Mouse (Mus musculus): ENCODE results near the gene Plekha1. TPM values are rescaled to one million over a fixed set of nuclear protein-coding genes. Genes with fewer than 3 reads are reported as not detected.

Plekha1 gene
- polyA plus RNA-seq, 1 experiment from 2014 or later, result 31.7 TPM

DNA sequence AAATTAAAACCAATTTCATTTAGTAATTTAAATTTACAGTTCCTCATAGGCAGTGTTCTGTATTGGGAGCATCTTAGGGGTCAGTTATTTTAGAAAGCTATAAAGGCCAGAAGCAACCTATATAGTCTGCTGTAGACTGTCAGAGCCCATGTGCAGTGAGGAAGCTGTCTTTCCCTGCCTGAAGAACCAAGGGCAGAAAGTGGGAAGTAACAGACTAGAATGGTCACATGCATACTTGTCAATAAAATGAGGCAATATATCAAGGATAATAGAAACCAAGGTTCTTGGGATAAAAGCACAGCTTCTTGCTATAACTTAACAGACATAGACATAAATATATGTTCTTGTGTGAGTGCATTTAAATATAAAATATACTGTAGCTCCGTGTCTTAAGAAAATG, 37.4 kb downstream of the Plekha1 start:
- no peak for DNase-seq (ENCODE audit: extremely low spot score, low spot score)

DNA sequence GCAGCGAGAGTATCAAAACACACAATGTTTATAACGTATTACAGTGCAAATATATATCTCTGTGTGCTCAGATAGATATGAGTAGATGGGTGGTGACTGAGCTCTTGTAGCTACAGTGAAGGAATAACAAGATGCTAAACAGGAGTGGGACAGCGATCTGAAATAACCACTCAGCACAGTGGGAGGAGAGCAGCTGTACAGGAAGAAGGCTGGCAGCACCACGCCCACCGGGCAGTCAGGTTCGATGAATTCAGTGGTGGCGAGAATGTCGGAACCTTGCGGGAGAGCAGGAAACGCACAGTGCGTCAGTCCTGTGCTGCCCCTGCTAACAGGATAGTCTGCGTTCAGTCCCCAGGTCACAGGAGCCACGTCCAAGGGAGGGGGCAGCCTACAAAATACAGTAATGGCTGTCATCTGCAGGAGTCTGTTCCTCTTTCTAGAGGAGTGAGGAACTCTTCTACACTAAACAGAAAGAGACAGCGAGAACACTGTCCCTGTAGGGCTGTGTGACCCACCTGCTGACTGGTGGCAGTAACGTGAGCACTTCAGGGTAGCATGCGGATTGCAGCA, 38.0 kb downstream of the Plekha1 start:
- Histone ChIP-seq H3K27me3 (ENCODE audit: poor library complexity, severe bottlenecking) (no peaks in the 10 kb centered on the region), H3K4me1 (no peaks in the 10 kb centered on the region), H3K9me3 (no peaks in the 10 kb centered on the region), H3K4me3 (no peak overlapping the region), H3K36me3 (replicated peaks) (peaks cover 40% of the 10 kb centered on the region), H3K27ac (no peak overlapping the region)
- no peak for DNase-seq (ENCODE audit: extremely low spot score, low spot score)
- 93% methylated on average over 16 of the region's 16 CpGs for WGBS

More for the DNA sequence above, 37.4 kb downstream of the Plekha1 start:
- H3K4me1 ChIP-seq, result no peaks in the 10 kb centered on the region
- H3K4me3 ChIP-seq, result no peak overlapping the region
- no peaks in the 10 kb centered on the region for H3K27me3 ChIP-seq (ENCODE audit: poor library complexity, severe bottlenecking)
- H3K9me3 ChIP-seq, result no peaks in the 10 kb centered on the region
- no peak overlapping the region for H3K27ac ChIP-seq
- H3K36me3 ChIP-seq (replicated peaks), result peaks cover 38% of the 10 kb centered on the region
- 92% methylated on average over 1 of the region's 1 CpGs for WGBS

DNA sequence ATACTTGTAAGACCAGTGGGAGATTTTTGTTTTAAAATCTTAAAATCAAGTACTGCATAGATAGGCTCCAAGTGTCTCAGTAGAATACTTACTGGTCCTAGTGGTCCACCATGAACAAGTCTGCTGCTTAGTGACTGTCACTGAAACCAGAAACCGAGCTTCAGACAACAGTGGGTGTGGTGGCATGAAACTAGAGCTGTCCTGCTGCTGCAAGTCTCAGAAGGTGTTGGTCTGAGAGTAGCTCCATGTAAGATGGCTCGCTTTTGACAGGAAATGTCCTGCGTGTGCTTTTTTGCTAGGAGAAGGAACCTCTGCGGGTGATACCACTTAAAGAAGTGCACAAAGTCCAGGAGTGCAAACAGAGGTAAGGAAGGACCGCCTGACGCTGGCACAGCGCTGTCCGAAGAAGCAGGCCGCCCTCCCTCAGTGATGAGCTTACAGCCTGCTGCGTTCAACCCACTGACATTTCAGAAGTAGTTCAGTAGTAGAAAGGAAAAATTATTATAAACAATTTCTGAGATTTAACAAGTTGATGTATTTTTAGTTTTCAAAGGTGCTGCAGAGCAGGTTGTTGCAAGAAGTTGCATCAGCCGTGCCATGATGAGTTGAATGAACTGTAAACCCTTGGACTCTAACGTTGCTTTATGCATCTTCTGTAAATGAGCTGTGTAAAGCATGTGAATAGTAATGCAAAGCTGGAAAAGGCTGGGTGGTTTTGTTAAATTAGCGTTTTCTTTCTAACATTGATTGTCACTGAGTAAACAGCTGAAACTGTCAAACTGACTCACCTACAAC, 39.2 kb downstream of the Plekha1 start:
- DNase-seq (ENCODE audit: extremely low spot score, low spot score), result no peak
- peaks cover 36% of the 10 kb centered on the region for H3K36me3 ChIP-seq (replicated peaks)

DNA sequence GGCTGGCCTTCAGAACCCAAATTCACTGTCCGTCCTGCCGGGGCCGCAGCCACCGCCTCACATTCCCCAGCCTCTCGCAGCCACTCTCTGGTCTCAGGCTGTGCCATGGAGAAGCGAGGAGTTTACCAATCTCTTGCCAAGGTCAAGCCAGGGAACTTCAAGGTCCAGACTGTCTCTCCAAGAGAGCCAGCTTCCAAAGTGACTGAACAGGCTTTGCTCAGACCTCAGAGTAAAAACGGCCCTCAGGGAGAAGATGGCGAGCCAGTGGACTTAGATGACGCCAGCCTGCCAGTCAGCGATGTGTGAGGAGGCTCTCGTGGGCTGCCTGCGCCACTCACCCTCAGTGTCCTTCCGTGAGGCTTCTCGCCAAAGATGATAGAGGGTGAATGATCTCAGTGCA, 45.3 kb downstream of the Plekha1 start:
- Histone ChIP-seq H3K9me3 (no peaks in the 10 kb centered on the region), H3K36me3 (replicated peaks) (peaks cover 25% of the 10 kb centered on the region), H3K4me1 (no peaks in the 10 kb centered on the region), H3K4me3 (no peak overlapping the region), H3K27me3 (ENCODE audit: poor library complexity, severe bottlenecking) (no peaks in the 10 kb centered on the region), H3K27ac (no peak overlapping the region)
- WGBS, result 94% methylated on average over 14 of the region's 14 CpGs
- no peak for DNase-seq (ENCODE audit: extremely low spot score, low spot score)

More for the DNA sequence above, 39.2 kb downstream of the Plekha1 start:
- Histone ChIP-seq H3K27me3 (ENCODE audit: poor library complexity, severe bottlenecking) (no peaks in the 10 kb centered on the region), H3K4me1 (no peaks in the 10 kb centered on the region), H3K4me3 (no peak overlapping the region), H3K9me3 (no peaks in the 10 kb centered on the region), H3K27ac (no peak overlapping the region)
- WGBS, result 93% methylated on average over 13 of the region's 13 CpGs

DNA sequence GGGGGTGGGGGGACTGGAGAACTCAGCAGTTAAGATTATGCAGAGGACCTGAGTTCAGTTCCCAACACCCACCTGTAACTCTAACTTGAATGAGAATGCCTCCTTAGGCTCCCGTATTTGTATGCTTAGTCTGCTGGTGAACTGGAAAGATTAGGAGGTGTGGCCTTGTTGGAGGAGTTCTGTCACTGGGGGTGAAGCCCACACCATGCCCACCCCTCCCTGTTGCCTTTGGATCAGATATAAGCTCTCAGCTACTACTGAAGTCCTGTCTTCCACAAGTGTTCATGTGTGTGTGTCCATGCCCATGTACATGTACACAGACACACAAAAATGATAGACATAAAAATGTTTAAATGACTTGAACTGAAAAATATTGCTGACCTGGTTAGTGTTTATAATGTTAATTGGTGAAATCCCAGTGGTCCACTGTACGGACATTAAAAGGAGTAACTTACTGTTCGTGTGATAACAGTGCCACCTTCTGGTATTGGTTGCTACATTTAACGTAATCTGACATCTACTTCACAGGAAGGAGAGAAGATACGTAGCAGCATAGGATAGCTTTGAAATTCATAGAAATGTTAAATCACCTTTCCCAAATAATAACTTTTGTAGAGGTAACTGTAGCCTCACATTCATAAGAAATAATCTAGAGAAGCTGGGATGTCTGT, 49.3 kb downstream of the Plekha1 start:
- peaks cover 15% of the 10 kb centered on the region for H3K36me3 ChIP-seq (replicated peaks)
- H3K27me3 ChIP-seq (ENCODE audit: poor library complexity, severe bottlenecking), result no peaks in the 10 kb centered on the region
- DNase-seq (ENCODE audit: extremely low spot score, low spot score), result no peak
- no peaks in the 10 kb centered on the region for H3K9me3 ChIP-seq
- no peak overlapping the region for H3K27ac ChIP-seq
- 68% methylated on average over 5 of the region's 5 CpGs for WGBS
- no peak overlapping the region for H3K4me3 ChIP-seq
- no peaks in the 10 kb centered on the region for H3K4me1 ChIP-seq

DNA sequence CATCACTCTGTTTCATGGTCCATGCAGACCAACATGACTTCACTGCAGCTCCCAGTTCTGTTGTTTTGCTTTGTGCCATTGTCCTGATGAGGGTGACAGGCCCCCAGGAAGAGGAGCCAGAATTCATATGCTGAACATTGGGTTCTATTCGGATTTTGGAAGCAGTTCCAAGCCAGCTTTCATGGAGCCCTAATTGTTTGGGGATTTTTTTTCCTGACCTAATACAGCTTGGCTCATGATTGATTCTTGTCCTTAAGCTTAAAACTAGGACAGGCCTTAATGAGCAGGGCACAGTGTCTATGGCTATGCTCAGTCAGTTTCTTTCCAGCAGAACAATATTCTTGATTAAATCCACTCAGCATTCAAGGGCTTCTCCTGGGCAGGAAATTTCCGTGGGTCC, 52.7 kb downstream of the Plekha1 start:
- Histone ChIP-seq H3K9me3 (no peaks in the 10 kb centered on the region), H3K4me1 (no peaks in the 10 kb centered on the region), H3K27ac (no peak overlapping the region), H3K36me3 (replicated peaks) (no peaks in the 10 kb centered on the region), H3K27me3 (ENCODE audit: poor library complexity, severe bottlenecking) (no peaks in the 10 kb centered on the region), H3K4me3 (no peak overlapping the region)
- DNase-seq (ENCODE audit: extremely low spot score, low spot score), result no peak
- WGBS, result 66% methylated on average over 2 of the region's 2 CpGs

DNA sequence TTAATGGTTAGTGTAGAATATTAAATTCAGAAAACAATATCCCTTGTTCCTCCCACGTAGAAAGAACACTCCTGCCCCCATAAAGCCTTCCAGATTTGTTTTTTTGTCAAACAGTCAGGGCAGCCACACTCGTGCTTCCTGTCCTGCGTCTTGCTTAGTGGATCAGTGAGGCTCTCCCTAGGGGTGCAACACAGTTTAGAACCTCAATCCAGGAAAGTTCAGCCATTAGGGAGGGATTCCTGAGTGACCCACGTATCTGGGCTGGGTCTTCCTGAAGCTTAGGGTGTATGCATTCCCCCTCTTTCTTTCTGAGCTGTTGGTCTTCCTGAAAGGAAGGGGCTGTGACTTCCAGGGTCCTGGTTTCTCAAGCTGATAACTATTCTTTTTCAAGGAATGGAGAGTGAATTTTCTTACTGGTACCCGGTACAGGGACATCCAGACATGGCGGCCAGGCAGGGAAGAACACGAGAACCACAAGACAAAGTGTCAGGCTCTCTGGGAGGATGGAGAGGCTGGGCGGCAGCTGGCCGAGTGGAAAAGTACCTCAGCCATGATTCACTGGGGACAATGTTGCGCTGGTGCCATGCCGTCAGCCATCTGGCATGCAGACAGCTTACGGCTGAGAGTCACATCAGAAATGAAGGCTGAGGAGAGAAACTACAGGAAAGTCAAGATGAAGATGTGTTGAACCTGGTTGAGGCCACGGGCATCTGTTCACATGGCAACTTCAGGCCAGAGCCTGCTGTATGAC, 57.6 kb downstream of the Plekha1 start:
- Histone ChIP-seq H3K27me3 (ENCODE audit: poor library complexity, severe bottlenecking) (no peaks in the 10 kb centered on the region), H3K4me3 (no peak overlapping the region), H3K36me3 (replicated peaks) (no peaks in the 10 kb centered on the region), H3K9me3 (no peaks in the 10 kb centered on the region), H3K4me1 (no peaks in the 10 kb centered on the region), H3K27ac (no peak overlapping the region)
- WGBS, result 85% methylated on average over 13 of the region's 13 CpGs
- no peak for DNase-seq (ENCODE audit: extremely low spot score, low spot score)

DNA sequence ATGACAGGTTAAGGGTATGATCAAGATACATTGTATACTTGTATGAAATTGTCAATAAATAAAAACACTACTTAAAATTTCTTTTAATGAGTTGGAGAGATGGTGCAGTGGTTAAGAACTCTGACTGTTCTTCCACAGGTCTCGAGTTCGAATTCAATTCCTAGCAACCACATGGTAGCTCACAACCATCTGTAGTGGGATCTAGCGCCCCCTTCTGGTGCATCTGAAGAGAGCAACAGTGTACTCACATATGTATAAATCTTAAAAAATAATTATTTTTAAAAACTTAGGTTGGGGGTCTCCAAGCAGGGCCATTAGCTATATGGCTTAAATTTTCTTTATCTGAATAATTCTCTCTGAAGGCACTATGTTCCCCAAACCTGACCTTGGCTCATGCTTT, 64.8 kb downstream of the Plekha1 start:
- 70% methylated on average over 3 of the region's 3 CpGs for WGBS
- H3K4me3 ChIP-seq, result no peak overlapping the region
- H3K27ac ChIP-seq, result no peak overlapping the region
- DNase-seq (ENCODE audit: extremely low spot score, low spot score), result no peak
- H3K9me3 ChIP-seq, result peaks cover 3% of the 10 kb centered on the region; the same call in 1 of the 2 replicates
- H3K4me1 ChIP-seq, result peaks cover 4% of the 10 kb centered on the region
- H3K36me3 ChIP-seq (replicated peaks), result no peaks in the 10 kb centered on the region
- H3K27me3 ChIP-seq (ENCODE audit: poor library complexity, severe bottlenecking), result peaks cover 34% of the 10 kb centered on the region

DNA sequence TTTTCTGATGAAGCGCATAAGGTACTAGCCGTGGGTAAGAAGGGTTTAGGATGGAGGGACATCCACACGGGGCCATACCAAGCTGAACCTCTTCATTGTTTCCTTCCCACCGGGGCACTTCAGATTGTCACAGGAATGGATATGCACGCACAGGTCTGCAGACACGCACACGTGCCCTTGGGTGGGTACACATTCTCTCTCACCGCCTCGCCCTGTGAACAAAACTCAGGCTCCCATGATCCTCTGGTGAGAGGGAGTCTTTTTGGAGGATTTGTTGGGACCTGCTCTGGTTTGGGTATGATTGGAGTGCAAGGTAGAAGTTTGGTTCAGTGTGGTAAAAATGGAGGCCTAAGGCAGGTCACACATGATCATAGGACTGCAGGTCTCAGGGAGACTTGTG, 67.4 kb downstream of the Plekha1 start:
- Histone ChIP-seq H3K27me3 (ENCODE audit: poor library complexity, severe bottlenecking) (peaks cover 59% of the 10 kb centered on the region), H3K9me3 (peaks cover 3% of the 10 kb centered on the region; the same call in 1 of the 2 replicates), H3K27ac (no peak overlapping the region), H3K4me3 (no peak overlapping the region), H3K4me1 (peaks cover 21% of the 10 kb centered on the region), H3K36me3 (replicated peaks) (no peaks in the 10 kb centered on the region)
- DNase-seq (ENCODE audit: extremely low spot score, low spot score), result no peak
- 86% methylated on average over 9 of the region's 9 CpGs for whole genome bisulfite sequencing

DNA sequence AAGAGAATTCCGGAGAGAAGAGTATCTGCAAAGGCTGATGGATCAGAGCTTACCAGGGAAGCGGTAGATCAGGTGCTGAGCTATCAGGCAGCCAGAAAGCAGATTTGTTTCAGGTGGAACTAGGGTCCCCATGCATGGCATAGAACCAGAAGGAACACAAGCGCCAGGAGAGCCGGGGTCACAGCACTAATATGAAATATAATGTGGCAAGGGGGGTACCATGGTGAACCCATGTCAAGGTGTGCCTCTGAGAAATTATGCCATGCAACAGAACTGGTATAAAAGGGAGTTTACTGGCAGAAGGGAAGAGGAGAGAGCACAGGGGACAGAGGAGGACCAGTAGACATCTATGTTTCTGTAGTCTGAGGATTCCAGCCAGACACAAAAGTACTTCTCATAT, 69.1 kb downstream of the Plekha1 start:
- H3K9me3 ChIP-seq, result peaks cover 3% of the 10 kb centered on the region; the same call in 1 of the 2 replicates
- H3K27me3 ChIP-seq (ENCODE audit: poor library complexity, severe bottlenecking), result peaks cover 77% of the 10 kb centered on the region

DNA sequence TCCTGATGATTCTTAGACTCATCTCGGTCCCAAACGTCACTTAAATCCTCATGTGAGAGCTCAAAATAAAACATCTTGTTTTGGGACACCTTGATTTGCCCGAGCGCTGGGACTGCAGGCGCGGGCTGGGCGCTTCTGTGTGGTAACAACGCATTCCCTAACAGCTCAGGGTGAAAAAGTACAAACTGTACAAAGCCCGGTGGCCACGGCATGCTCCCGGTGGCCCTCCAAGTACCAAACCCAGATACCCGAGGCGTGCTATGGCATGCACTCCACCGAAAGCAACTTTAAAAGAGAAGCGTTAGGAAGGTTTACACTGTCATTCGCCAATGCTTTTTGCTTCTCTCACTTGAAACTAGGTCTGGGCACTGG, 69.9 kb downstream of the Plekha1 start:
- Histone ChIP-seq H3K36me3 (replicated peaks) (no peaks in the 10 kb centered on the region), H3K4me3 (peak overlapping the region; percentile 57), H3K4me1 (peaks cover 21% of the 10 kb centered on the region), H3K27ac (no peak overlapping the region), H3K9me3 (peaks cover 3% of the 10 kb centered on the region; the same call in 1 of the 2 replicates), H3K27me3 (ENCODE audit: poor library complexity, severe bottlenecking) (peaks cover 84% of the 10 kb centered on the region)
- no peak for DNase-seq (ENCODE audit: extremely low spot score, low spot score)
- 12% methylated on average over 16 of the region's 16 CpGs for WGBS

More for the DNA sequence above, 69.1 kb downstream of the Plekha1 start:
- Histone ChIP-seq H3K27ac (no peak overlapping the region), H3K4me3 (no peak overlapping the region), H3K4me1 (peaks cover 21% of the 10 kb centered on the region), H3K36me3 (replicated peaks) (no peaks in the 10 kb centered on the region)
- 85% methylated on average over 4 of the region's 4 CpGs for WGBS
- no peak for DNase-seq (ENCODE audit: extremely low spot score, low spot score)

DNA sequence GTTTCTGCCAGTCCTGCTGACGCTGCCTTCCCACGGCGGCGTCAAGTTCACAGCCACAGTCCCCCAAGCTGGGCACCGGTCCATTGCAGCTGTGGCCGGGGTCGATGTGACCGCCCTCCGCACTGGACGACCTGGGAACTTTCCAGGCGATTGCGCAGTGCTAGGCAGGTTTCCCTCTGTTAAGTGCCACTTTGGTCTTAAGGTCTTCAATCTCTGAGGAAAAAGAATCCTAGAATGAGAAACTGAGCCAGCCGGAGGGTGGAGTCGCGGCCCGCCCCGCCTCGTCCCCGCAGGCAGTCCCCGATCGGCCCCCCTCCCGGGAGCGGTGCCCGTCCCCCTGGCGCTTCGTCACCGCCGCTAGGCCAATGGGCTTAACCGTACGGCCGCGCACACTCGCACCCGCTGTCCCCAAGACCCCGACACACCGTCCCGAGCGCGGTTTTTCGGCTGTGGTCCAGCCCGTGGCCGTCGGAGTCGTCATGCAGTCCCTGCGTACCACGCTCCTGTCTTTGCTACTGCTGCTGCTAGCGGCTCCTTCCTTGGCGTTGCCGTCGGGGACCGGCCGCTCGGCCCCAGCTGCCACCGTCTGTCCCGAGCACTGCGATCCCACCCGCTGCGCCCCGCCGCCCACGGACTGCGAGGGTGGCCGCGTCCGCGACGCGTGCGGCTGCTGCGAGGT, 70.4 kb downstream of the Plekha1 start, which contains the start of gene Htra1:
Htra1 (plus strand) TSS at position 319 of the 679 bp plus-strand sequence.
- H3K27ac ChIP-seq, result no peak within 1 kb of the TSS
- peak; percentile 48 for DNase-seq (ENCODE audit: extremely low spot score, low spot score)
- peaks cover 89% of the 10 kb centered on the region for H3K27me3 ChIP-seq (ENCODE audit: poor library complexity, severe bottlenecking)
- WGBS, result under 1% methylated on average over 70 of the region's 70 CpGs
- H3K36me3 ChIP-seq (replicated peaks), result no peaks in the 10 kb centered on the region
- H3K4me3 ChIP-seq, result peak within 1 kb of the TSS; percentile 57
- H3K9me3 ChIP-seq, result peaks cover 3% of the 10 kb centered on the region; the same call in 1 of the 2 replicates
- peaks cover 21% of the 10 kb centered on the region for H3K4me1 ChIP-seq

Measured in forebrain, embryonic 10.5 days (tissue).